Mouse (Mus musculus) erythroid progenitor cell, adult 5-6 weeks (primary cell): ENCODE data around the gene Dnajc12. TPM values are rescaled to one million over a fixed set of nuclear protein-coding genes. Genes with fewer than 3 reads are reported as not detected.
"Not testable (repeated sequence)": the region's sequence is repeated elsewhere in the genome, so short reads cannot be mapped to it uniquely, and the experiment has no call there.

Source experiments
- ATAC-seq: replicated peaks from 2 replicates; pipeline ENCODE4 v1.8.0; 2016; ENCODE audit warnings: moderate number of reproducible peaks, mild to moderate bottlenecking, moderate TSS enrichment, inconsistent platforms; ENCODE audit not compliant: poor library complexity, low FRiP score, severe bottlenecking
- total RNA-seq, 2 experiments: library from RNA; stranded (forward) in 1 of 2; stranded (reverse) in 1 of 2; fragments of 150-400 nt in 1 of 2; fragments of 186-747, 209-891 nt in 1 of 2; gene quantifications; 2 replicates each; pipeline versions ENCODE4 v1.2.3 to v1.2.4; 2015 to 2017; ENCODE audit warnings: low replicate concordance in 2 of 2

The Dnajc12 gene
- 0.36 TPM in 1 of 2 replicates, not detected in the other for total RNA-seq (2015; ENCODE audit: low replicate concordance)
- total RNA-seq (2017; ENCODE audit: low replicate concordance), result 3.3 TPM in 1 of 2 replicates, not detected in the other

DNA sequence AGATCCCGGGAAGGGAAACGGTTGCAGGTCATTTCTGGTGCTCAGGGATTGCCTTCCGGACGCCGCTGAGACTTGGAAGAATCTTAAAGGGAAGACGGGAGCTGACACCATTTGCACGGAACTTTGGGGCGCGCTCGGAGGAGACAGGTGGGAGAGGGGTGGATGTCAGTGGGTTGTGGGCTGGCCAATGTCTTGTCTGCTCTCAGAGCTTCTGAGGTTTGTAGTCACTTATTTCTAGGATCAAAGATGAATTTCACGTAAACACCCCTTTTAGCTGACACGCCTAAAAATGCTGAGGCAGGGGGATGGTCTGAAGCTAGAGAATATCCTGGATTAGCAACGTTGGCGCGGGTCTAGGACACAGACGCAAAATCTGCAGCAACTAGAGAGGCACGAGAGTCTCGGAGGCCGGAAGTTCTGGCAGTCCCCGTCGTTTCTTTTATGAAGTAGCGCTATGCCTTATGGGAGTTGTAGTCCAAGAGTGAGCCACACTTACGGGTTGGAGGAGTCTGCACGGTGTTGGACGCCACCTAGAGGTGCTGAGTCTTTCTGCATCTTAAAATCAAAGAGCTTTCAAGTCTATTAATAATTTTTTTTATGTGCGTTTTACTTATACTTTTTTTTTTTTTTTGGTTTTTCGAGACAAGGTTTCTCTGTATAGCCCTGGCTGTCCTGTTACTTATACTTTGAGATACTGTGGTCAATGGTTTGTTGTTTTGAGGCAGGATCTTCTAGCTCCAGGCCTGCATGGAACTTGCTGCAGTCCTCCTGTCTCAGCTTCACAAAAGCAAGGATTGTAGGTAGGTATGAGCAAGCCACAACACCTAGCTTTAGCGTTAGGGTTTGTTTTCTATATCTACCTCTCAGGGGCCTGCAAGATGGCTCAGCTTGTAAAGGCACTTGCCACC lies at the start of gene Dnajc12:
Gene Dnajc12 (plus strand): TSS at position 72 of the 908 bp plus-strand sequence.
- peak; percentile 95 for ATAC-seq

DNA sequence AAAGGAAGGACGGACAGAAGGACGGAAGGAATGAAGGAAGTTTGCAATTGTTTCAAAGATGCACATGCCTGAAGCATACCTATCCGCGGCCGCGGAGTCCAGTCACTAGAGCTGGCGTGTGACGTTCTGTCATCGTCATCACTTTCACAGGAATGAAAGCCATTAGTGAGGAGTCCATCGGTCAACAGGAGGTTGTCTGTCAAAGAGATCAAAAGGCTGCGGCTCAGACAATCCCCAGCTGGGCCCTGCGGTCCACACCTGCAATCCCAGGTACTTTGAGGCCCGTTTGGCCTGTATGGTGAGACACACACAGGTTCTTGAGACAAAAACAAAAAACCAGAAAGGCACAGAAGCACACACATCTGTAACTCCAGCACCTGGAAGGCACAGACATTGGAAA lies 45.3 kb upstream of the Dnajc12 start:
- ATAC-seq, result no peak

DNA sequence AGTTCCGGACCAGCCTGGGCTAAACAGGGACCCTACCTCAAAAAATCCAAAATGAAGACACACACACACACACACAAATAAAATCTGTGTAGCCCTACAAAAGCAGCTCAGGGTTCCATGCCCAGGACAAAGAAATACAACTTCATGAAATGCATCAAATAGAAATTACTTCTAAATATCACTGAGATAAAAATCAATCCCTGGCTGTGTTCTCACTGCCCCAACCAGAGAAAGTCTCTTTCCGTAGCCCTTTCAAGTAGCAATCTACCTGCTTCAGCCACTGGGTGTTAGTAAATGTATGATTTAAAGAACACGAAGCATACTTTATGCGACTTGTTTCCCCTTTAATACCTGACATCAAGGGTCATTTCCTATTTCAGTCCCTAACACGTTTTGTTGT lies 44.9 kb upstream of the Dnajc12 start:
- no peak for ATAC-seq

DNA sequence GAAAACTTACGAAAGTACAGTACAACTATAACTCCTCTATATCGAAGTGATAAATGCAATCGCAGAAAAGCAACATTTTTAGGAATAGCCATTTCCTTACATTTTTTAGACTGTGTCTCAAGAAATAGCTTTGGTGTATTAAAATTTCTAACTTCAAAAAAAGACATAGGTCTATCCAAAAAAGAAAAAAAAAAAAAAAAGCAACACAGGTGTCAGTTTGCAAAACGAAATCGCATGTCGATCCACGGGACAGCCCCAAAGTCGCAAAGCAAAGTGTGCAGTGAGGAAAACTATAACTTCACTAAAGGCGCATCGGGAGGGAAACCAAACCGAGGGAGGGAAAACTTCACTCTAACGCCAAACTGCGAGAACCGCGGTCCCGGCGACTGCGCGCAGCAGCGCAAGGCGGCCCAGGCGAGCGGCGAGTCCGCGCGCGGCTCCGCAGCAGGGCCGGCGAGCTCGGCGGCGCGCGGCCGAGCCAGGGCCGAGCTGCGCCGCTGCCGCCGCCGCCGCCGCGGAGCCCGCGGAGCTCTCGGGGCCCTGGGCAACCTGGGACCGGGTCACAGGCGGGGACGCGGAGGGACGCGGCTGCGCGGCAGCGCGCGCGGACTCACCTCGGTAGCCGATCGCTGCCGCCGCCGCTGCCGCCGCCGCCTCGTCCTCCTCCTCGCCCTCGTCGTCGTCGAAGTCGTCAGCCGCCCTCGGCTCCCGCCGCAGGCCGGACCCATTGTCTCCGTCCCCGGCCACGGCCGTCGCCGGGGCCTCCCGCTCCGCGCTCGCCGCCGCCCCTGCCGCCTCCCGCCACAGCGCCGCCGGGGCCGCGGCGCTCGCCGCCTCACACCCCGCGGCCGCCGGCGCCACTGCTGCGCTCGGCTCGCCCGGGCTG lies 44.0 kb upstream of the Dnajc12 start:
- peak; percentile 39 for ATAC-seq

DNA sequence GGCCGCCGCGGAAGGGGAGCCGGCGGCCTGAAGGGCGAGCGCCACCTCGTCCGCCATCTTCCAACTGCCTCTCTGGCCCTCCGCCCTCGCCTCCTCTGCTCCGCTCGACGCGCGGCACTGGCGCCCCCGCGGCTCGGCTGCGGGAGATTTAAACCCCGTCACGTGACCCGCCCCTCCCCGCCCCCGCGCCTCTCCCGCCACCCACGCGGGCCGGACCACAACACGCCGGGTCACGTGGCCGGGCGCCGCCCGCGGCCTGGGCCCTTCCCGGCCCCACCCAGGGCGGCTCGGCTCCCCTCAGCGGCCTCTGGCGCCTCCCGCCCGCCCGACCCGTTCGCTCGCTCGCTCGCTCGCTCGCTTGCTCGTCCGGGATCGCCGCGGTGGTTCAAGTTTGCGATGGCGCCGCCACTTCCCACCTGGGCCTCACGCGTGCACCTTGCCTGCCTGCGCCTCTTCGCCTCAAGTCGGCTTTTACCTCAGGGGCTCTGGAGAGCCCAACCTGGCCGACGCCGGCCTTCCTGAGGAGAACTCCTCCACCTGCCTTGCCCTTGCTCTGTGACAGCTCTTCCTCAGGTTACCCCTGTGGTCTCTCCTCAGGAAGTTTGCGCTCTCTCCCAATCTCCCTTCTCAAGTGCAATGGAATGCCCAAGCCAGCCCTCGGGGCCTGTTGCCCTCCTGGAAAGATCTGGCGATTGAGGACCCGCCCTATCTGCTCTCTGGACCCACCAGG lies 43.2 kb upstream of the Dnajc12 start:
- peak; percentile 86 for ATAC-seq

DNA sequence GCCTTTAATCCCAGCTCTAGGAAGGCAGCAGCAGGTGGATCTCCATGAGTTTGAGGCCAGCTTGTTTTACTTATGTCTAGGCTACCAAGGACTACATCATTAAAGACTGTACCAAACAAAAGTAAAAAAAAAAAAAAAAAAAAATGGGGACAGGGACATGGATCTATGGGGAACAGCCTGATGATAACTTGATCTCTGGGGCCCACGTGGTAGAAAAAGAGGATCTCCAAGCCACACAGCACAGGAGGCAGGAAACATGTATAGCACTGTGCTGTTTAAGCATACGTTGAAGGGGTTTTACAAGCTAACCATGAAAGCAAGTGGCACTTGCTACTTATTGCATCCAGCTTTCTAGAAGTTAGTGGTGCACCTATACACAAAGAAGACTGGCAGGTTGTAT lies 40.9 kb upstream of the Dnajc12 start:
- no peak for ATAC-seq

DNA sequence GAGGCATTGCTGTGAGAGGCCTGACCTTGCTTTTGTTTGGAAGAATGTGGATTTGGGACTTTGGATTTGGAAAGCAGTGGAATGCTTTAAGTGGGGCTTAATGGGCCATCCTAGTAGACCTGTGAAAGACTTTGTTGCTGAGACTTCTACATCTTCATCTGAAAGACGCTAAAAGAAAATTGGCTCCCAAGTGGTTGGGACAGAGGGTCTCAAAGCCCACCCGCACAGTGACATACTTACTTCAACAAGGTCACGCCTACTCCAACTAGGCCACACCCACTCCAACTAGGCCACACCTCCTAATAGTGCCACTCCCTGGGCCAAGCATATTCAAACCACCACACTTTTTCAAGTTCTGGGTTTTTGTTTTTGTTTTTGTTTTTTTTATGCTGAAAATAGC lies 37.5 kb upstream of the Dnajc12 start:
- no peak for ATAC-seq

DNA sequence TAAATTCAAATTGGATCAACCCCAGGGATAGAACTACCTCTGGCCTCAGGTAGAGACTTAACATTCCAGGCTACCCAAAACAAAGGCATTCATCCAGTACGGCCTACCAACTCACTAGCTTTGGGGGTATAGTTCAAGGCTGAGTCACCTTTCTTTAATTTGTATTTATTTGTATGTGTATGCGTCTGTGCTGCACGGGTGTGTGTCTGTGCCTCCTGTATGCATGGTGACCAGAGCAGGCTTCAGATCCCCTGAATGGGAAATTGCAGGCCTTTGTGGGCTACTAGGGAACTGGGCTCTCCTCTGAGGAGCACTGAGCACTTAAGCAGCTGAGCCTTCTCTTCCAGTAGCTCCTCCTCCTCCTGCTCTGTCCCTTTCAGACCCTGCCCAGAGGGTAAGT lies 34.0 kb upstream of the Dnajc12 start:
- no peak for ATAC-seq

DNA sequence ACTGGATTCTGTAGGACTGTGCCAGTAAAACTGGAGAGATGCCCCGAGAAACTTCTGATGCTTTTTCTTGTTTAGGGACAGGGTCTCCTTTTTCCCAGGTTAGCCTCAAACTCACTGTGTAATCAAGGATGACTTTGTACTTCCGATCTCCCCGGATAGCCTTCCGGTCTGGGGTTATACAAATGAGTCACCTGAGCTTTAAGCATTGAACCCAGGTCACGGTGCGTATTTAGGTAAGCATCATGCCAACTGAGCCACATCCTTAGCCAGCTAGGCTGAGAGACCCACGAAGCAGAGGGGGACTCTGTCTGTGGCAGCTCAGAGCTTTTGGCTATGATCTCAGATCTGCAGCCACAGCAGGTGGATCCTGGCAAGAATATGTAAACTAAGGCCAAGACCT lies 31.6 kb upstream of the Dnajc12 start:
- ATAC-seq, result no peak

DNA sequence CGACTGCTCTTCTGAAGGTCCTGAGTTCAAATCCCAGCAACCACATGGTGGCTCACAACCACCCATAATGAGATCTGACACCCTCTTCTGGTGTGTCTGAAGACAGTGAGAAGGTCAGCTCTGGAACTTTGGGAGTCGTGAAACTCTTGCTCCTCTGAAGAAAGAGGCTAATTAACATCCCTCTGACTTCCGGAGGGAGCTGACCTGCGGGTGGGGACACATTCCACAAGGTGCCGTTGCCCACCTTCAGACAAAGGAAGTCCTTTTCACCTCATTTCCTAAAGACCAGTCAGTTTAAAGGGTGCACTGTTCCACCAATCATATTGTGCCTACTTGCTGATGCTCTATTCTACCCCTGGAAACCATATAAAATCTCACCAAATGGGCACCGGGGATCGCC lies 31.1 kb upstream of the Dnajc12 start:
- not testable (repeated sequence) for ATAC-seq

DNA sequence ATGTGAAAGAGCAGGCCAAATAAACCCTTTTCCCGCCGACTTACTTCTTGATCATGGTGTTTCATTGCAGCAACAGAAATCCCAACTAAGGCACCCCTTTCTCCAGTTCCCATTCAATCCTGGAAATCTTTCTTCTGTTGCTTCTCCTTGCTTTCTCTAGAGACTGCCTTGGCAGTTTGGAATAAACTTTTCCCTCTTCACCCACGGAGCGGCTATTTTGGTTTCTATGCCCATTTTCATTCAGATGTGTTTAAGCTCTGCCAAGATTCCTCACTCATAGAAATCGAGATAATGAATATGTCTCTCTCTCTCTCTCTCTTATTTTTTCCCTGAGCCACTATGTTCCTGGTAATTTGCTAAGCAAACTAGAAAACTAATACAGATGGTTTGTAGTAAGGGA lies 30.1 kb upstream of the Dnajc12 start:
- no peak for ATAC-seq

DNA sequence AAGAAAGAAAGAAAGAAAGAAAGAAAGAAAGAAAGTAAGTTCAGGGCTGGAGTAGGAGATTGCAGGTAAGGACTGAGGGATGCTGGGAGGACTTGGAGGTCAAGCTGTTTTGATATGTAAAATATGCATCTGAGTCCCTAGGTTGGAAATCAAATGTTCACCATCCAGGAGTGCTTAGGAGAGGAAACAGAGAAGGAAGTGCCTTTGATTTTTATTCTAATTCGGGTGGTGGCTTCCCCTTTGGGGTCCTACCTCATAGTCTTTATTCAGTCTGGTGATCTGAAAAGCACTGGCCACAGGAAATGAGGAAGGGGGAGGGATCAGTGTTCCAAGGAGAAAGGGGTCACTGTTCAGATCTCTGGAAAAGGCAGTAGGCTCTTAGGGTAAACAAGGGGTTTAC lies 21.7 kb upstream of the Dnajc12 start:
- no peak for ATAC-seq

DNA sequence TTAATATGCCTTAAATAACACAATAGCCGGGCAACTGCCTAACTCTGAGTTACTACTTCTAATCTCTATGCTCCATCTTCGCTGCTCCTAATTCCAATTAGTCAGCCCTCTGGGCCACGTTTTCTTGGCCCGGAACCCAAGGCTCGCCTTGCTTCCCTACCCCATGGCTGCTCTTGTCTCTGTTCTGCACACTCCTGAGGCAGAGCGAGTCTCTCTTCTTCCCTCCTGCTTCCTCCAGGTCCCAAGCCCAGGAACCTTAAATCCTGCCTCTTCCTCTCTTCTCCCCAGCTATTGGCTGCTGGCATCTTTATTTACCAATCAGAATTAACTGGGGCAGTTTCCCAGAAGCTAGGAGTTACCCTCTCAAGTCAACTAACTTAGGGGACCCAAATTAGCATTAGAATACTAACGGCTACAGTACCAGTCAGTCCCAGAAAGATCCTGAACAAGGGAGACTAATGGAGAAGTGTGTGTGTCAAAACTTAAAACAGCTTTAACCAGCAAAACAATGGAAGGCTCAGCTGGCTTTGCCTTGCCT lies 16.3 kb upstream of the Dnajc12 start:
- ATAC-seq, result no peak

DNA sequence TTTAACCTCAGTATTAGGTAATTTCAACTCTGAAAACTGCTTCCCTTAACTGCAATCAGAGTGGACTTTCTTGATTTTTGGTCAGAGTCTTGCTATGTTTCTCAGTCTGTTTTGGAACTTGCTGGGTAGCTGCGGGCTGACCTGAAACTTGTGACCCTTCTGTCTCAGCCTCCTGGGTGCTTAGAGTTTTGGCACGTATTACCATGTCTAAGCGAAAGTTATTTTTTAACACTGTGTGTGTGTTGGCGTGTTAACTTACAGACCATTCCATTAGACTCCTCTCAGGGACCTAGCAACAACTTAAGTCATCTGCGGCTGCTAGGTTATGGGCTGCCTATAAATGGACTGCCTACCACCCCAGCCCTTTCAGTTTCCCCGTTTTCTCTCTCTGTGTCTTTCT lies 14.9 kb upstream of the Dnajc12 start:
- no peak for ATAC-seq

DNA sequence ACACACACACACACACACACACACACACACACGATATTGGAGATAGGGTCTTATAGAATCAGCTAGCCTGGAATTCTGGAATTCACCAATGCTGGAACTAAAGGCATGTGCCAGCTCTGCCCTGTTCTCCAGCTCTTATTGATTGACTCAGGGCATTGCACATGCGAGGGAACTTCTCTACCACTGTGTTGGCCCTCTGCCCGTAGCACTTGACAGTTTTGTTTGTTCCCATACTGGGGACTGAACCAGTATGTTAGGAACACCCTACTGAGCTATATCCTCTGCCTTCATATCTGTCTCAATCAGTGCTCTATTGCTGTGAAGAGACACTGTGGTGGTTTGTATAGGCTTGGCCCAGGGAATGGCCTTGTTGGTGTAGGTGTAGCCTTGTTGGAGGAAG lies 14.2 kb upstream of the Dnajc12 start:
- no peak for ATAC-seq

DNA sequence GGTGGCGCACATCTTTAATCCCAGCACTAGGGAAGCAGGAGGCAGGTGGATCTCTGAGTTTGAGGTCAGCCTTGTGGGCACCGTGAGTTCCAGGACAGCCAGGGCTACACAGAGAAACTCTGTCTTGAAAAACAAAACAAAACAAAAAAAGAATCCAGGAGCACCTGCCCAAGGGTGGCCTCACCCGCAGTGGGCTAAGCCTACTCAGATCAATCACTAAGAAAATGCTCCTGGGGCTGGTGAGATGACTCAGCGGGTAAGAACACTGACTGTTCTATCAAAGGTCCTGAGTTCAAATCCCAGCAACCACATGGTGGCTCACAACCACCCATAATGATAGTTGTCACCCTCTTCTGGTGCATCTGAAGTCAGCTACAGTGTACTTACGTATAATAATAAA lies 5.9 kb upstream of the Dnajc12 start:
- ATAC-seq, result no peak

DNA sequence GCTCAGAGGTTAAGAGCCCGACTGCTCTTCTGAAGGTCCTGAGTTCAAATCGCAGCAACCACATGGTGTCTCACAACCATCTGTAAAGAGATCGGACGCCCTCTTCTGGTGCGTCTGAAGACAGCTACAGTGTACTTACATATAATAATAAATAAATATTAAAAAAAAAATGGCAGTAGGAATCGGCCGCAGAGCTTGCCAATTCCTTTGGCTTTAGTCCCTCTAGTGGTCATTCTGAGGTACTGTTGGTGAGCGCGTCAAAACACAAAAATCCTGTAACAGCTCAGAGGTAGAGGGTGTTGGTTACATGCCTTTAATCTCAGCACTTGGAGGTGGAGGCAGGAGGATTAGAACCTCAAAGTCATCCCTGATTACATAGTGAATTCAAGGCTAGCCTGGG lies 4.8 kb upstream of the Dnajc12 start:
- ATAC-seq, result peak; percentile 74

DNA sequence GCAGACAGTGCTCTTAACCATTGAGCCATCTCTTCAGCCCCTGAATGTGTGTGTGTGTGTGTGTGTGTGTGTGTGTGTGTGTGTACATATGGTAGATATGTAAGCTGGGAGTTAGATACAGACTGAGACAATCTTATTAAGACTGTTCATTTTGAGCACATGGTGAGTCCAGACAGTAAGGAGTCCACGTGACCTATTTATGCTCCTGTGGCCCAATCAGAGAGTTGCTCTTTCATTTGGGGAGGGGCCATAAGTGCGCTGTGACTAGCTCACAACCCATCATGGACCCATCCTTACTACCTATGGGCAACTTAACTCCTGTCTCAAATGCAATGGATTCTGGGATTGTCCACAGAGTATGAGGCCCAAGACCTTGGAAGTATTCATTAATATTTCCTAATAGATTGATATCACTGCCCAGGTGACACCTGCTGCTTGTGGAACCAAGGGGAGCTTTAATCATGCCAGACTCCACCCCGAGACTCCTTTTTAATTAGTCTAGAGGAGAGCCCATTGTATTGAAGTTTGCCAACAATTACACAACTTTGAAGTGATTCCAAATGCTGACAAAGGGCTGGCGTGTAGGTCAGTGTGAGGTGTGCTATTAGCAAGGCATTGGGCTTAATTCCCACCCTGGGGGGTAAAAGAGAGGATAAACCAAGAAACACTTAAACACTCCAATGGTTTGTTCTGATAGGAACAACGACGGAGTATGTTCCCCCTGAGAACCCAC lies 3.1 kb upstream of the Dnajc12 start:
- no peak for ATAC-seq
